Mouse (Mus musculus) thymus, postnatal 4 days (tissue): ENCODE data around the gene Gm21976.

Source experiments
- DNase-seq: peaks from one replicate; pipeline ENCODE4 v3.0.0; 2021

The Gm21976 gene

GRCm38 (mm10) chr13:98354871-98355558 lies 75.3 kb downstream of the Gm21976 start:
- peak; percentile 48 for DNase-seq

- DNase-seq = peak; percentile 36
These were observed 75.9 kb downstream of the Gm21976 start for GRCm38 (mm10) chr13:98355559-98356111.

DNA sequence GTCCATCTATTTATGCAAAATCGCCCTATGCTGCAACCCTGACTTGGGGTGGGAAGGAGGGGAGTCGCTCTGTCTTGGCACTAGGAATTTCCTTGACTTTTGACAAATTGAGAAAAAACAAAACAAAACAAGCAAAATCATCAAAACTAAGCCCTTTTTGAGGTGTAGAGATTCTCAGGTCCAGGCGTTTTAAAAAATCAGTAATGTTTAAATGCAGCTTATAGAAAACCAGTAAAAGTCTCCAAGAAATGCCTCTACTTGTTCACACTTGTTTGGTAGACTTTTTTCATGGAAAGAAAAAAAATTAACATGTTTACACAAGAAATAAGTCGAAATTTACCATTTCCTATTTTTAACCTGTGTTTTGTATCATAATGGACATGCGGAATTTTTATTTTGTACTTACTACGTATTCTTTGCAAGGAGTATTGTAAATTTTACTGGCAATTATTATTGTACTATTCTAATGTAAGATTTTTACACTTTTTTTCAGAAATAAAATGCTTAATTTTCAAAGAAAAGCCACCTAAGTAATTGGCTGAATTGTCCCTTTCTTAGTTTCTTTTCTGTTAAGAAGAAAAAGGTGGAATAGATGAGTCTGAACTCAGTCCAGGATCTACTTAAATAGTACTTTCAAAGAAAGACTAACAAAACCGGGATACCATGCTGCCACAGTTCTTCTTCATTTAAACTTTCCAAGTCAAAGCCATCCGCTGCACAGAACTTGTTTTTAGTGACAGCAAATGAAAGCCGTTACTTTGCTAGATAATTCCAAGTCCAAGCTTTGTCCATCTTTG lies 76.7 kb downstream of the Gm21976 start:
- DNase-seq = no peak
